Mouse (Mus musculus) right cerebral cortex, postnatal 10 days (tissue): ENCODE measurements around the gene Wdr44.
"Not testable (repeated sequence)": the region's sequence is repeated elsewhere in the genome, so short reads cannot be mapped to it uniquely, and the experiment has no call there.

Source experiments
- DNase-seq, 2 experiments: peaks; one replicate each; pipeline ENCODE4 v3.0.0; 2021; ENCODE audit warnings: low spot score in 2 of 2

Wdr44 gene

GRCm38 (mm10) chrX:23692722-23693442, at the start of gene Wdr44:
TSS of gene Wdr44 (plus strand) at chrX:23693051.
- DNase-seq = peak; percentile 96

- DNase-seq = no peak
These were observed 44.5 kb upstream of the Wdr44 start for GRCm38 (mm10) chrX:23648371-23648770.

GRCm38 (mm10) chrX:23662216-23662615, 30.6 kb upstream of the Wdr44 start:
- no peak for DNase-seq

- DNase-seq = no peak
These were observed 19.7 kb upstream of the Wdr44 start for GRCm38 (mm10) chrX:23673193-23673592.

- DNase-seq = no peak
These were observed 17.4 kb upstream of the Wdr44 start for GRCm38 (mm10) chrX:23675450-23675849.

GRCm38 (mm10) chrX:23676583-23676982, 16.3 kb upstream of the Wdr44 start:
- DNase-seq = no peak

- no peak for DNase-seq
These were observed 15.3 kb upstream of the Wdr44 start for GRCm38 (mm10) chrX:23677511-23677910.

GRCm38 (mm10) chrX:23692336-23692721, 522 bp upstream of the Wdr44 start:
- DNase-seq = peak in 1 of 2 experiments; percentile 19

- no peak for DNase-seq
These were observed 871 bp downstream of the Wdr44 start for GRCm38 (mm10) chrX:23693443-23694400.

GRCm38 (mm10) chrX:23694588-23694987, 1.7 kb downstream of the Wdr44 start:
- DNase-seq = no peak

GRCm38 (mm10) chrX:23695109-23695508, 2.3 kb downstream of the Wdr44 start:
- no peak for DNase-seq

- DNase-seq = no peak
These were observed 4.5 kb downstream of the Wdr44 start for GRCm38 (mm10) chrX:23697346-23697745.

- DNase-seq = no peak
These were observed 6.2 kb downstream of the Wdr44 start for GRCm38 (mm10) chrX:23699023-23699422.

GRCm38 (mm10) chrX:23717247-23717646, 24.4 kb downstream of the Wdr44 start:
- no peak for DNase-seq

GRCm38 (mm10) chrX:23727463-23727862, 34.6 kb downstream of the Wdr44 start:
- no peak for DNase-seq

- DNase-seq = no peak
These were observed 61.8 kb downstream of the Wdr44 start for GRCm38 (mm10) chrX:23754671-23755070.

GRCm38 (mm10) chrX:23767849-23768248, 75.0 kb downstream of the Wdr44 start:
- DNase-seq = no peak

GRCm38 (mm10) chrX:23807125-23807524, 114.3 kb downstream of the Wdr44 start:
- no peak for DNase-seq

- DNase-seq = no peak
These were observed 117.5 kb downstream of the Wdr44 start for GRCm38 (mm10) chrX:23810365-23810764.

- DNase-seq = not testable (repeated sequence)
These were observed 120.4 kb downstream of the Wdr44 start for GRCm38 (mm10) chrX:23813287-23813686.

- DNase-seq = not testable (repeated sequence)
These were observed 130.0 kb downstream of the Wdr44 start for GRCm38 (mm10) chrX:23822885-23823284.

- no peak for DNase-seq
These were observed 130.7 kb downstream of the Wdr44 start for GRCm38 (mm10) chrX:23823398-23824023.
